ENCODE assay signal across 12 mouse cellular contexts in genomic region chr6:123005591-123005990, GRCm38 (mm10). TPM values are rescaled to one million over a fixed set of nuclear protein-coding genes. Genes with fewer than 3 reads are reported as not detected.
DNase-seq lines count a peak whose midpoint lies in the region; ATAC-seq and TF ChIP-seq lines count a peak whose summit lies in the region.
"Had no signal": no experiment of that assay in that cellular context is flagged by ENCODE, and none has a peak within 500 bp of the region (broad histone marks: within the 10 kb centered on the region; RNA-seq: fewer than 3 reads in every experiment).

No protein-coding gene starts in this region.

- no peaks in the 10 kb centered on the region for H3K9me3 ChIP-seq in heart, embryonic 11.5 days (replicated peaks; ENCODE audit: control insufficient read depth, low read length)
- no peaks in the 10 kb centered on the region for H3K9me3 ChIP-seq in forebrain, embryonic 14.5 days (replicated peaks; ENCODE audit: control insufficient read depth, low read length)

- no peaks in the 10 kb centered on the region for H3K27me3 ChIP-seq in heart, embryonic 11.5 days (ENCODE audit: control insufficient read depth, insufficient read depth, low read length)
- no peaks in the 10 kb centered on the region for H3K27me3 ChIP-seq in liver, adult 2 months (ENCODE audit: control insufficient read depth, insufficient read depth, low read length)
- H3K27me3 ChIP-seq in forebrain, embryonic 14.5 days (replicated peaks; ENCODE audit: control insufficient read depth, insufficient read depth, low read length) = no peaks in the 10 kb centered on the region

- H3K79me2 ChIP-seq in liver, adult 2 months (ENCODE audit: control insufficient read depth, insufficient read depth, low read length) = no peaks in the 10 kb centered on the region

- DNase-seq in heart, postnatal 14 days = peak; percentile 5 to 6
- peak; percentile 7 for DNase-seq in liver, adult 2 months (ENCODE audit: extremely low read depth, low read depth, low spot score)
- DNase-seq in liver (no peak), ES-CJ7 (ENCODE audit: low read depth, low spot score) (peak; percentile 44)
- no peak for DNase-seq in urinary bladder, postnatal 4 days (ENCODE audit: low spot score in 2 of 2)
- no peak for DNase-seq in forebrain, embryonic 14.5 days (ENCODE audit: low spot score)
- DNase-seq: lung, embryonic 14.5 days had no signal

- TF ChIP-seq POLR2A in liver, adult 2 months (IDR thresholded peaks at IDR 0.05; ENCODE audit: extremely low read depth, insufficient read depth, low read length) = no peak

- peak; percentile 54 for TF ChIP-seq CTCF in liver, adult 2 months (IDR thresholded peaks at IDR 0.05; ENCODE audit: low read depth, low read length)

- no peak overlapping the region for H3K9ac ChIP-seq in heart, embryonic 11.5 days (ENCODE audit: low read depth, low read length)
- H3K9ac ChIP-seq in liver, adult 2 months (ENCODE audit: low read depth, low read length) = no peak overlapping the region
- no peak overlapping the region for H3K9ac ChIP-seq in forebrain, embryonic 14.5 days (ENCODE audit: low read length)
- H3K9ac ChIP-seq: lung, embryonic 14.5 days had no signal

- H3K4me1 ChIP-seq in heart, embryonic 11.5 days (ENCODE audit: control insufficient read depth, insufficient read depth, low read length) = no peaks in the 10 kb centered on the region
- no peaks in the 10 kb centered on the region for H3K4me1 ChIP-seq in liver, adult 2 months (ENCODE audit: control insufficient read depth, insufficient read depth, low read length)
- H3K4me1 ChIP-seq in forebrain, embryonic 14.5 days (ENCODE audit: control insufficient read depth, insufficient read depth, low read length) = no peaks in the 10 kb centered on the region

- no peak for ATAC-seq in heart, embryonic 11.5 days (replicated peaks; ENCODE audit: insufficient number of reproducible peaks, low FRiP score, low TSS enrichment)
- ATAC-seq in granulocyte monocyte progenitor cell, adult 5-6 weeks (replicated peaks; ENCODE audit: poor library complexity, severe bottlenecking) = peak; percentile 46; the same call in 1 of the 2 replicates
- ATAC-seq in forebrain, embryonic 14.5 days = no peak
- ATAC-seq: forebrain, embryonic 16.5 days had no signal

- intact Hi-C loops in heart, postnatal 14 days (cut with DNase I) = no loop called here

- H3K36me3 ChIP-seq in heart, embryonic 11.5 days (ENCODE audit: control insufficient read depth, insufficient read depth, low read length) = no peaks in the 10 kb centered on the region
- H3K36me3 ChIP-seq in liver, adult 2 months (ENCODE audit: control insufficient read depth, insufficient read depth, low read length) = no peaks in the 10 kb centered on the region
- no peaks in the 10 kb centered on the region for H3K36me3 ChIP-seq in forebrain, embryonic 14.5 days (ENCODE audit: control insufficient read depth, insufficient read depth, low read length)

- no peak overlapping the region for H3K4me3 ChIP-seq in heart, embryonic 11.5 days (ENCODE audit: low read depth, low read length)
- no peak overlapping the region for H3K4me3 ChIP-seq in liver, adult 2 months (ENCODE audit: insufficient read depth, low read depth, low read length)
- H3K4me3 ChIP-seq in forebrain, embryonic 14.5 days (ENCODE audit: low read depth, low read length) = no peak overlapping the region

- WGBS in heart, embryonic 11.5 days (ENCODE audit: insufficient replicate concordance) = 46% methylated on average over 1 of the region's 1 CpGs
- 63% methylated on average over 1 of the region's 1 CpGs for WGBS in liver, adult 2 months
- 70% methylated on average over 1 of the region's 1 CpGs for WGBS in forebrain, embryonic 14.5 days

- H3K27ac ChIP-seq in heart, embryonic 11.5 days (ENCODE audit: low read depth, low read length) = no peak overlapping the region
- no peak overlapping the region for H3K27ac ChIP-seq in liver, adult 2 months (replicated peaks; ENCODE audit: insufficient read depth, low read depth, low read length)
- H3K27ac ChIP-seq in forebrain, embryonic 14.5 days (ENCODE audit: low read depth, low read length) = no peak overlapping the region

- no peak overlapping the region for H3K4me2 ChIP-seq in heart, embryonic 11.5 days
- H3K4me2 ChIP-seq in forebrain, embryonic 14.5 days (ENCODE audit: low read length) = no peak overlapping the region
- H3K4me2 ChIP-seq: lung, embryonic 14.5 days had no signal

RNA-seq across cellular contexts. Expression of gene Clec4a4, which starts 15.4 kb away (rescaled TPM):
- not detected for total RNA-seq in heart, postnatal 14 days (2021)
- not detected in 2 replicates for polyA plus RNA-seq in heart, embryonic 11.5 days (2014; fragmentation: Nextera tagmentation; extraction: Ambion mirVana)
- not detected in 2 replicates for total RNA-seq in liver, adult 2 months (2014; rRNA removed)
- polyA plus RNA-seq in liver, adult 2 months (2012; rRNA removed) = not detected in 2 replicates
- not detected in 2 replicates for total RNA-seq in granulocyte monocyte progenitor cell, adult 5-6 weeks (2014; fragmentation: Nextera tagmentation)
- total RNA-seq in granulocyte monocyte progenitor cell, adult 5-6 weeks (2017) = not detected in 2 replicates
- not detected in 2 replicates for polyA plus RNA-seq in forebrain, embryonic 14.5 days (2014; fragmentation: Nextera tagmentation; extraction: Ambion mirVana)
- total RNA-seq: ES-E14 had no signal
- polyA plus RNA-seq: forebrain, embryonic 16.5 days; heart, embryonic 14.5 days; lung, embryonic 14.5 days had no signal

RNA-seq across cellular contexts. Expression of gene Clec4b1, which starts 44.2 kb away (rescaled TPM):
- total RNA-seq in heart, postnatal 14 days (2021) = not detected
- polyA plus RNA-seq in heart, embryonic 11.5 days (2014; fragmentation: Nextera tagmentation; extraction: Ambion mirVana) = not detected in 2 replicates
- 0.54 and 0.65 TPM in 2 replicates for total RNA-seq in liver, adult 2 months (2014; rRNA removed)
- polyA plus RNA-seq in liver, adult 2 months (2012; rRNA removed) = 0.27 TPM in 1 of 2 replicates, not detected in the other
- total RNA-seq in granulocyte monocyte progenitor cell, adult 5-6 weeks (2014; fragmentation: Nextera tagmentation) = not detected in 2 replicates
- 2.6 TPM in 1 of 2 replicates, not detected in the other for total RNA-seq in granulocyte monocyte progenitor cell, adult 5-6 weeks (2017)
- not detected in 2 replicates for polyA plus RNA-seq in forebrain, embryonic 14.5 days (2014; fragmentation: Nextera tagmentation; extraction: Ambion mirVana)
- total RNA-seq: ES-E14 had no signal
- polyA plus RNA-seq: forebrain, embryonic 16.5 days; heart, embryonic 14.5 days; lung, embryonic 14.5 days had no signal

RNA-seq across cellular contexts. Expression of gene Clec4a3, which starts 53.3 kb away (rescaled TPM):
- 1 to 10 TPM; 2.5 to 3.1 TPM for total RNA-seq in heart, postnatal 14 days (2021)
- polyA plus RNA-seq in heart, embryonic 11.5 days (2014; fragmentation: Nextera tagmentation; extraction: Ambion mirVana) = 0.17 TPM in 1 of 2 replicates, not detected in the other
- total RNA-seq in liver, adult 2 months (2014; rRNA removed) = 5.4 and 5.5 TPM in 2 replicates
- polyA plus RNA-seq in liver, adult 2 months (2012; rRNA removed) = 0.49 and 0.70 TPM in 2 replicates
- total RNA-seq in granulocyte monocyte progenitor cell, adult 5-6 weeks (2014; fragmentation: Nextera tagmentation) = 5.3 TPM in 1 of 2 replicates, not detected in the other
- total RNA-seq in granulocyte monocyte progenitor cell, adult 5-6 weeks (2017) = 0.93 and 2.5 TPM in 2 replicates
- polyA plus RNA-seq in forebrain, embryonic 14.5 days (2014; fragmentation: Nextera tagmentation; extraction: Ambion mirVana) = 0.69 and 0.84 TPM in 2 replicates
- total RNA-seq: ES-E14 had no signal

Comparison
In these comparisons a context has a peak if more than half of its experiments do, and no peak if none do; other contexts are left out.
1. DNase-seq: peak in heart, postnatal 14 days (2 of 2), liver, adult 2 months (single experiment) and ES-CJ7 (single experiment); none in liver (single experiment), urinary bladder, postnatal 4 days (0 of 2) and forebrain, embryonic 14.5 days (single experiment).